Mouse (Mus musculus) cerebellum, adult 11 months (tissue): Measurements from ENCODE around the gene Tspan1.
A peak's percentile ranks its signal among the peaks of the same experiment; 100 is the strongest.

ENCODE experiments used
- DNase-seq: peaks from one replicate; pipeline ENCODE4 v3.0.0; 2022

The Tspan1 gene

GRCm38 (mm10) chr4:116165708-116166407 lies 1.5 kb downstream of the Tspan1 start:
- no peak for DNase-seq

GRCm38 (mm10) chr4:116164759-116165554 lies 2.4 kb downstream of the Tspan1 start:
- DNase-seq, result no peak

GRCm38 (mm10) chr4:116162142-116162541 lies 5.3 kb downstream of the Tspan1 start:
- DNase-seq, result no peak

GRCm38 (mm10) chr4:116160769-116161168 lies 6.6 kb downstream of the Tspan1 start:
- no peak for DNase-seq

- DNase-seq, result no peak
These were observed 7.5 kb downstream of the Tspan1 start for GRCm38 (mm10) chr4:116159912-116160311.

- DNase-seq, result no peak
These were observed 9.5 kb downstream of the Tspan1 start for GRCm38 (mm10) chr4:116157882-116158281.

- no peak for DNase-seq
These were observed 14.7 kb downstream of the Tspan1 start for GRCm38 (mm10) chr4:116152702-116153101.

- DNase-seq, result no peak
These were observed 16.2 kb downstream of the Tspan1 start, which contains the start of gene Lurap1 for GRCm38 (mm10) chr4:116151238-116151637. TSS of gene Lurap1 (minus strand) at chr4:116151338.

GRCm38 (mm10) chr4:116150862-116151221 lies 16.6 kb downstream of the Tspan1 start:
- DNase-seq, result no peak

- peak; percentile 66 for DNase-seq
These were observed 17.1 kb downstream of the Tspan1 start for GRCm38 (mm10) chr4:116150156-116150861.

- DNase-seq, result no peak
These were observed 17.6 kb downstream of the Tspan1 start for GRCm38 (mm10) chr4:116149812-116150155.

- peak; percentile 79 for DNase-seq
These were observed 23.3 kb downstream of the Tspan1 start for GRCm38 (mm10) chr4:116143891-116144717.

GRCm38 (mm10) chr4:116143317-116143811 lies 24.0 kb downstream of the Tspan1 start:
- peak; percentile 94 for DNase-seq

GRCm38 (mm10) chr4:116142269-116142668 lies 25.1 kb downstream of the Tspan1 start:
- DNase-seq, result no peak

GRCm38 (mm10) chr4:116141736-116142135 lies 25.7 kb downstream of the Tspan1 start:
- no peak for DNase-seq

GRCm38 (mm10) chr4:116140801-116141574 lies 26.4 kb downstream of the Tspan1 start:
- no peak for DNase-seq

- DNase-seq, result no peak
These were observed 29.9 kb downstream of the Tspan1 start for GRCm38 (mm10) chr4:116137421-116137996.

- no peak for DNase-seq
These were observed 32.4 kb downstream of the Tspan1 start for GRCm38 (mm10) chr4:116134990-116135389.

GRCm38 (mm10) chr4:116133126-116133525 lies 34.3 kb downstream of the Tspan1 start:
- no peak for DNase-seq

GRCm38 (mm10) chr4:116127956-116128355 lies 39.4 kb downstream of the Tspan1 start:
- no peak for DNase-seq

- no peak for DNase-seq
These were observed 41.5 kb downstream of the Tspan1 start for GRCm38 (mm10) chr4:116125803-116126386.
